Mouse (Mus musculus) heart, embryonic 15.5 days (tissue): Measurements from ENCODE around the gene Lbp. TPM values are rescaled to one million over a fixed set of nuclear protein-coding genes. Genes with fewer than 3 reads are reported as not detected.

ENCODE experiments used
- ATAC-seq: fragments of 200-750 bp; cut with Nextera tagmentation; replicated peaks from 2 replicates; pipeline ENCODE4 v1.8.0; 2017; ENCODE audit warnings: low read depth, moderate TSS enrichment; ENCODE audit not compliant: insufficient number of reproducible peaks, insufficient read depth, low FRiP score
- H3K27ac ChIP-seq: fragments of 300-500 bp; sonication (generic); 2 replicates; pipeline ENCODE4 v1.5.1; 2015; ENCODE audit warnings: mild to moderate bottlenecking, inconsistent platforms
- H3K27me3 ChIP-seq: fragments of 300-500 bp; sonication (generic); 2 replicates; pipeline ENCODE4 v1.6.1; 2015; ENCODE audit warnings: inconsistent platforms
- H3K36me3 ChIP-seq: fragments of 300-500 bp; sonication (generic); 2 replicates; pipeline ENCODE4 v1.6.1; 2015; ENCODE audit warnings: mild to moderate bottlenecking, inconsistent platforms
- H3K4me1 ChIP-seq: fragments of 300-500 bp; sonication (generic); replicated peaks from 2 replicates; pipeline ENCODE4 v1.6.1; 2015; ENCODE audit warnings: inconsistent platforms
- H3K4me2 ChIP-seq: fragments of 300-500 bp; sonication (generic); 2 replicates; pipeline ENCODE4 v1.6.1; 2015; ENCODE audit warnings: inconsistent platforms, mild to moderate bottlenecking, moderate library complexity
- H3K4me3 ChIP-seq: fragments of 300-500 bp; sonication (generic); 2 replicates; pipeline ENCODE4 v1.5.1; 2015; ENCODE audit warnings: mild to moderate bottlenecking, inconsistent platforms
- H3K9ac ChIP-seq: fragments of 300-500 bp; sonication (generic); 2 replicates; pipeline ENCODE4 v1.6.1; 2015; ENCODE audit warnings: mild to moderate bottlenecking, inconsistent platforms
- H3K9me3 ChIP-seq: fragments of 300-500 bp; sonication (generic); replicated peaks from 2 replicates; pipeline ENCODE4 v1.6.1; 2016; ENCODE audit warnings: inconsistent platforms
- WGBS: fragments of 180-500 bp; shearing (Covaris S2); methylation state at CpG from one replicate; pipeline ENCODE4 v1.1.7; 2015; ENCODE audit warnings: mixed read lengths; 5-methylcytosine and 5-hydroxymethylcytosine counted together
- polyA plus RNA-seq: library from polyadenylated mRNA; unstranded; fragments of >200 nt; fragmentation: Nextera tagmentation; extraction: Ambion mirVana; gene quantifications from 2 replicates; pipeline ENCODE4 v1.2.1, GENCODE M21; 2015

The Lbp gene
- polyA plus RNA-seq, 1 experiment from 2014 or later, result 11.4 TPM

GRCm38 (mm10) chr2:158343495-158343894 lies 37.2 kb downstream of the Lbp start:
- H3K4me1 ChIP-seq, result 0 out of 2 replicates have a peak, but pooled peaks cover 2% of the 10 kb centered on the region
- H3K36me3 ChIP-seq, result no peaks in the 10 kb centered on the region
- 81% methylated on average over 5 of the region's 5 CpGs for WGBS
- no peak overlapping the region for H3K4me3 ChIP-seq
- peaks cover 17% of the 10 kb centered on the region for H3K27me3 ChIP-seq
- H3K9me3 ChIP-seq, result no peaks in the 10 kb centered on the region
- ATAC-seq, result no peak
- H3K9ac ChIP-seq, result no peak overlapping the region
- H3K27ac ChIP-seq, result no peak overlapping the region
- H3K4me2 ChIP-seq, result no peak overlapping the region

DNA sequence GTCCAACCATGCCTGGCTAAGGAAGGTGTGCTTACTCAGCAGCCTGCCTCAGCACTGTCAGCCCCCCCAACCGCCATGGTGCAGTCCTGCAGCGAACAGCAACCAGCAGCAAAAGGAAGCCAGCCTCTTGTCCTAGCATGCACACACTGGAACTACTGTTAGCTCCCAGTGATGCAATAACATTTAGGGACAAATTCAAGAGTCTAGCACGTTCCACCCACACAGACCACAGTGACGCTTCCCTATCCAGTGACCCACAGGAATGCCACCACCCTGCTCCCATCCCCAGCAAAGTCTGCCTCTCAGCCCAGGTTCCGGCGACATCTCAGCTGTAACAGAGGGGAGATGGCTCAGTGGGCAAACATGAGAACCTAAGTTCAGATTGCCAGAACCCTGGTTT lies 40.2 kb downstream of the Lbp start:
- 59% methylated on average over 6 of the region's 6 CpGs for WGBS
- Histone ChIP-seq H3K4me1 (0 out of 2 replicates have a peak, but pooled peaks cover 2% of the 10 kb centered on the region), H3K36me3 (no peaks in the 10 kb centered on the region), H3K9ac (no peak overlapping the region), H3K27me3 (peaks cover 9% of the 10 kb centered on the region), H3K4me2 (no peak overlapping the region), H3K4me3 (no peak overlapping the region), H3K9me3 (no peaks in the 10 kb centered on the region), H3K27ac (no peak overlapping the region)
- no peak for ATAC-seq

- H3K4me3 ChIP-seq, result no peak overlapping the region
- H3K36me3 ChIP-seq, result no peaks in the 10 kb centered on the region
- 2% methylated on average over 6 of the region's 6 CpGs for WGBS
- no peak for ATAC-seq
- no peak overlapping the region for H3K9ac ChIP-seq
- no peaks in the 10 kb centered on the region for H3K9me3 ChIP-seq
- no peak overlapping the region for H3K4me2 ChIP-seq
- H3K27ac ChIP-seq, result no peak overlapping the region
- 0 out of 2 replicates have a peak, but pooled peaks cover 2% of the 10 kb centered on the region for H3K4me1 ChIP-seq
- H3K27me3 ChIP-seq, result peaks cover 7% of the 10 kb centered on the region; the same call in 1 of the 2 replicates
Observed at GRCm38 (mm10) chr2:158347868-158348267, 41.6 kb downstream of the Lbp start.

GRCm38 (mm10) chr2:158352801-158353520 lies 46.7 kb downstream of the Lbp start:
- WGBS, result 80% methylated on average over 3 of the region's 3 CpGs
- Histone ChIP-seq H3K27me3 (no peaks in the 10 kb centered on the region), H3K4me1 (no peaks in the 10 kb centered on the region), H3K27ac (no peak overlapping the region), H3K36me3 (peaks cover 39% of the 10 kb centered on the region), H3K4me3 (no peak overlapping the region), H3K9ac (no peak overlapping the region), H3K4me2 (no peak overlapping the region), H3K9me3 (no peaks in the 10 kb centered on the region)
- ATAC-seq, result no peak

- Histone ChIP-seq H3K9me3 (no peaks in the 10 kb centered on the region), H3K36me3 (peaks cover 54% of the 10 kb centered on the region), H3K4me1 (peaks cover 11% of the 10 kb centered on the region), H3K4me2 (no peak overlapping the region), H3K27me3 (no peaks in the 10 kb centered on the region), H3K4me3 (no peak overlapping the region), H3K27ac (no peak overlapping the region), H3K9ac (no peak overlapping the region)
- no peak for ATAC-seq
- WGBS, result 76% methylated on average over 7 of the region's 7 CpGs
Observed at GRCm38 (mm10) chr2:158354348-158355114, 48.2 kb downstream of the Lbp start.

DNA sequence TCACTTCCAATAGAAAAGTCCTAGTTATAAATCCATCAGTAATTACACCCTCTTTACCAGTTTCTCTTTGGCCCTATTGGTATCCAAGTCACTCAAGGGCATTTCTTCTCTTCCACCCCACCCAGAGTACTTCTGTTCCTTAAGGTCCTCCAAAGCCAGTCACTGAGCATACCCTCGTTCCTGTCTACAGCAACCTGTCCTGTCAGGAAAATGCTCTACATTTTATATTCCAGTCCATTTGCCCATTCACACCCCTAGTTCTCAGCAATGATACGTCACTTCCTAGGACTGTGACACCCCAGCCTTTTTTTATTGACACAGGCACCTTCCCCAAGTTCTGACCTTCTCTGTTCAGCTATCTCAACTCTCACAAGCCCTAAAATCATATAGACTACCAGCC lies 48.9 kb downstream of the Lbp start:
- 92% methylated on average over 2 of the region's 2 CpGs for WGBS
- no peak for ATAC-seq

DNA sequence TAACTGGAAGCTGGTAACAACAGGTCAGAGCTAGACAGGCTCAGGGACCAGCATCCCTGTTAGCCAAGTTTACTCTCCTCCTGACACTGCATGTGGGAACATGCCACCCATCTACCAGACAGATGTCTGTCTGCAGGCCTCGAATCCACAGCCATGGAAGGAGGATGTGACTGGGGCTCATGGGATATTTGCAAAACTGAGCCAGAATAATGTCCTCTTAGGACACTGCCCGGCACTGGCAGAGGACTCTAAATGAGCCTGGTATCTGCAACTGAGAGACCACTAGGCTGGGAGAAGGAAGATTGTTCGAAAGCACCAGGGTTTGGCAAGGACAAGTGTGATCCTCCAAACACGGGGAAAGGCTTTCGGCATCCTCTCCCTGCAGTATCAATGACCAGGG lies 49.8 kb downstream of the Lbp start:
- no peaks in the 10 kb centered on the region for H3K9me3 ChIP-seq
- no peak overlapping the region for H3K27ac ChIP-seq
- peaks cover 23% of the 10 kb centered on the region for H3K4me1 ChIP-seq
- H3K9ac ChIP-seq, result no peak overlapping the region
- H3K36me3 ChIP-seq, result peaks cover 61% of the 10 kb centered on the region
- WGBS, result 91% methylated on average over 5 of the region's 5 CpGs
- H3K4me3 ChIP-seq, result no peak overlapping the region
- H3K4me2 ChIP-seq, result no peak overlapping the region
- ATAC-seq, result no peak
- no peaks in the 10 kb centered on the region for H3K27me3 ChIP-seq

More for the DNA sequence above, 48.9 kb downstream of the Lbp start:
- no peak overlapping the region for H3K4me2 ChIP-seq
- H3K27me3 ChIP-seq, result no peaks in the 10 kb centered on the region
- no peak overlapping the region for H3K9ac ChIP-seq
- H3K4me1 ChIP-seq, result peaks cover 18% of the 10 kb centered on the region
- no peaks in the 10 kb centered on the region for H3K9me3 ChIP-seq
- no peak overlapping the region for H3K4me3 ChIP-seq
- peaks cover 61% of the 10 kb centered on the region for H3K36me3 ChIP-seq
- H3K27ac ChIP-seq, result no peak overlapping the region

DNA sequence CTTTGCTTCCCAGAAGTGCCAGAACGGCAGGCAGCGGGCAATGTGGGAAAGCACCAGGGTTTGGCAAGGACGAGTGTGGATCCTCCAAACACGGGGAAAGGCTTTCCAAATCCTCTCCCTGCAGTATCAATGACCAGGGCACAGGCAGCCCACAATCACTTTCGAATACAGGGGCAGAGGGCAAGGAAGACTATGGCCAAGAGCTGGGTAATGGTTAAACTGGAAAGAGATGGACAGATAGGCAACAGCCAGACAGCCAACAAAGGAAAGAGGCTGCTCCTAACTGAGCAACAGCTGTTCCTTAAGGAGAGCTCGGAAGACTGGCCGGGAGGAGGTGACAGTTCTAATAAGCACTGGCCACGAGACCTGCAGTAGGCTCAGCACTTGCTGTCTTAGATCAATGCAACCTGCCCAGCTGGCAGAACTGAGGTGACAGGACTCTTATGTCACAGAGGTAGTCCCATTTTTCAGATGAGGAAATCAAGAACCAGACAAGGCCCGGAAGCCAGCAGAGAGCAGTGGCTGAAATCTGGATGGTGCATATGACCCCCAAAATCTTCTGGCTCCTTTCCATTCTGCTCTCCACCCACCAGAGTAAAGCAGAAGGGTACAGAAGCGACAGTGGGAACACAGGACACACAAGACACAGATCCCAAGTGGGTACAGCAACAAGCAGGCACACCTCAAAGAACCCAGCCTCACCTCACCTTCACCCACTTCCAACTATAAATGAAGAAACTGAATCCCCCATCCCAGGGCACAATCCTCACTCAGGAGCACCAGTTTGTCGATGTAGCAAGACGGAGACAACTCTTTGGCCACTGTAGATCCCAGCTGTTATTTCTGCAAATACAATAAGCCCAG lies 53.7 kb downstream of the Lbp start:
- Histone ChIP-seq H3K27ac (no peak overlapping the region), H3K4me1 (peaks cover 27% of the 10 kb centered on the region), H3K9ac (peak overlapping the region; percentile 84), H3K27me3 (no peaks in the 10 kb centered on the region), H3K4me3 (peak overlapping the region; percentile 82), H3K9me3 (no peaks in the 10 kb centered on the region), H3K4me2 (peak overlapping the region; percentile 86), H3K36me3 (peaks cover 52% of the 10 kb centered on the region)
- 65% methylated on average over 12 of the region's 12 CpGs for WGBS
- ATAC-seq, result no peak

GRCm38 (mm10) chr2:158360873-158361677 lies 54.8 kb downstream of the Lbp start:
- Histone ChIP-seq H3K36me3 (peaks cover 41% of the 10 kb centered on the region), H3K27ac (peak overlapping the region; percentile 78), H3K4me3 (peak overlapping the region; percentile 82), H3K4me2 (peak overlapping the region; percentile 86), H3K9ac (peak overlapping the region; percentile 84), H3K27me3 (no peaks in the 10 kb centered on the region), H3K4me1 (peaks cover 27% of the 10 kb centered on the region), H3K9me3 (no peaks in the 10 kb centered on the region)
- under 1% methylated on average over 41 of the region's 41 CpGs for WGBS
- peak; percentile 81 for ATAC-seq

DNA sequence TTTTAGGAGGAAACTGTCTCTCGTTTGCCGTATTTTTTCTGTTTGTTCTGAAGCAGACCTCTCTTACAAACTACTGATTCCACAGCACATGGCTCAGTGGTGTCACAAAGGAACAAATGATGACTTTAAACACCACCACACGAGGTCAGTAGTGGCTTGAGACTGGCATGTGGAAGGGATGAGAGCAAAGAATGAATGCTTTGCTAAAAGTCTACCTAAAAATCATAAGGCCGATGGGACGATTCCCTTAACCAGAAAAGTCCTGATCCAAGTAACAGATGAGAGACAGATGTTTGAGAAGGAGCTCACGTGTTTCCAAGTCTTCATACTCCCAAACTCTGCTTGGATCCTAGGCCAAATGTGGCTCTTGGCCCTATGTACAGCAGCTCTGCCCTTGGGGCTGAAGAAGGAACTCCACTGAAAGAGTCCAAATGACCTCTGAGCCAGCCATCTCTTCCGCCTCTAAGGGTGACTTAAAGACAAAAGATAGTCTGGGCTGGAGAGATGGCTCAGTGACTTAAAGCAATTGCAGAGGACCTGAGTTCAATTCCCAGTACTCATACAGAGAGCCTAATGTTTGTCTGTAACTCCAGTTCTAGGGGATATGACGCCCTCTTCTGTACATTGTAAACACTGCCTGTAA lies 55.5 kb downstream of the Lbp start:
- peaks cover 34% of the 10 kb centered on the region for H3K36me3 ChIP-seq
- H3K9me3 ChIP-seq, result no peaks in the 10 kb centered on the region
- H3K4me2 ChIP-seq, result peak overlapping the region; percentile 86; the same call in 1 of the 2 replicates
- no peaks in the 10 kb centered on the region for H3K27me3 ChIP-seq
- peaks cover 27% of the 10 kb centered on the region for H3K4me1 ChIP-seq
- no peak for ATAC-seq
- H3K9ac ChIP-seq, result no peak overlapping the region
- peak overlapping the region; percentile 82 for H3K4me3 ChIP-seq
- 35% methylated on average over 8 of the region's 8 CpGs for WGBS
- 0 out of 2 replicates have a peak overlapping the region, but pooled peaks have one; percentile 31 for H3K27ac ChIP-seq
